Mouse (Mus musculus) spleen, adult 18-20 months (tissue): ENCODE data around the gene Erc2.

Experiments
- DNase-seq, 2 experiments: peaks; one replicate each; pipeline ENCODE4 v3.0.0; 2022; ENCODE audit warnings: mixed read lengths in 2 of 2

Erc2 gene

GRCm38 (mm10) chr14:28405277-28405840 lies 783.1 kb downstream of the Erc2 start:
- DNase-seq: no peak

GRCm38 (mm10) chr14:28409390-28409789 lies 787.2 kb downstream of the Erc2 start:
- DNase-seq: no peak

- no peak for DNase-seq
Measured at GRCm38 (mm10) chr14:28409796-28410347, 787.6 kb downstream of the Erc2 start.

- DNase-seq: no peak
Measured at GRCm38 (mm10) chr14:28410789-28411225, 788.6 kb downstream of the Erc2 start.

GRCm38 (mm10) chr14:28412252-28412995 lies 790.2 kb downstream of the Erc2 start:
- no peak for DNase-seq

GRCm38 (mm10) chr14:28413516-28413915 lies 791.3 kb downstream of the Erc2 start:
- no peak for DNase-seq

- no peak for DNase-seq
Measured at GRCm38 (mm10) chr14:28417019-28417418, 794.8 kb downstream of the Erc2 start.

- DNase-seq: no peak
Measured at GRCm38 (mm10) chr14:28418497-28418896, 796.3 kb downstream of the Erc2 start.

GRCm38 (mm10) chr14:28419188-28419587 lies 797.0 kb downstream of the Erc2 start:
- DNase-seq: no peak

- no peak for DNase-seq
Measured at GRCm38 (mm10) chr14:28420596-28420995, 798.4 kb downstream of the Erc2 start.

GRCm38 (mm10) chr14:28426610-28427009 lies 804.4 kb downstream of the Erc2 start:
- no peak for DNase-seq

- DNase-seq: no peak
Measured at GRCm38 (mm10) chr14:28431703-28432309, 809.6 kb downstream of the Erc2 start.

GRCm38 (mm10) chr14:28434996-28435395 lies 812.8 kb downstream of the Erc2 start:
- DNase-seq: no peak

GRCm38 (mm10) chr14:28439171-28439570 lies 816.9 kb downstream of the Erc2 start:
- DNase-seq: no peak

GRCm38 (mm10) chr14:28441240-28441967 lies 819.2 kb downstream of the Erc2 start:
- DNase-seq: no peak

- no peak for DNase-seq
Measured at GRCm38 (mm10) chr14:28443254-28443944, 821.2 kb downstream of the Erc2 start.

GRCm38 (mm10) chr14:28445737-28446136 lies 823.5 kb downstream of the Erc2 start:
- no peak for DNase-seq

GRCm38 (mm10) chr14:28451771-28452170 lies 829.5 kb downstream of the Erc2 start:
- no peak for DNase-seq

- DNase-seq: no peak
Measured at GRCm38 (mm10) chr14:28456372-28457076, 834.3 kb downstream of the Erc2 start.

GRCm38 (mm10) chr14:28457428-28457827 lies 835.2 kb downstream of the Erc2 start:
- DNase-seq: no peak

- no peak for DNase-seq
Measured at GRCm38 (mm10) chr14:28467956-28468355, 845.7 kb downstream of the Erc2 start.

GRCm38 (mm10) chr14:28469696-28470095 lies 847.5 kb downstream of the Erc2 start:
- no peak for DNase-seq
